Mouse (Mus musculus) testis, postnatal 10 days (tissue): ENCODE results near the gene Rai1.

Experiments
- DNase-seq: peaks from one replicate; pipeline ENCODE4 v3.0.0; 2021; ENCODE audit warnings: low spot score

The Rai1 gene

DNA sequence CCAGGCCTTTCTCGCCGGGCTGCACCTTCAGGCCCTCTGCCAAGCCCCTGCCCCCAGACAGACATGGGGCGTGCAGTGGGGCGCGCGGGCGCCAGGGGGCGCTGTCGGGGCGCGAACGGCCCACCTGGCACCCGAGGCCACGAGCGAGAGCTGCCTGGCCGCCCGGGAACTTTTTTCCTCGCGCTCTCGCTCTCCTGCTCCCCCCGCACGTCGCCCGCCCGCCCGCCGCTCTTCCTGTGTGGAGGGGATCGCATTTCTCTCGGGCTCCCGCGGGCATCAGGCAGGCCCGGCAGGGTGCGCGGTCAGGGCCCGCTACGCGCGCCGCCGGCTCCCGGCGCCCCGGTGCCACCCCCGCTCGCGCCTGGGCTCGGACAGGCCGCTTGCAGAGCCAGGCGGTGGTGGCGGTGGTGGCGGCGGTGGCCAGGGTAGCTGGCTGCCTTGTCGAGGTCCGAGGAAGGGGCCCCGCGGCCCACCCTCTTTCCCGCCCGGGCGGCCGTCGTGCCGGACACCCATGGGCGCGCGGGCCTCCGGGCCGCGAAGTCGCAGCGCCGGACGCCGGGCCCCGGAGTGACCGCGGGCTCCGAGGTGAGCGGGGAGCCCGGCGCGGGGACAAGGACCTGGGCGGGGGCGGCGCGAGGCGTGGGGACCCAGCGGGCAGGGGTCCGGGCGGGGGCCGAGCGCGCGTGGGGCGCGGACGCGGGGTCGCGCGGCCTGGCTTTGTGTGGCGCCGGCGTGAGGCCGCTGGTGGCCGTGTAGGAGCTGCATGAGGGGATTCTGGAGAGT, at the start of gene Rai1:
Gene Rai1, plus strand, starts transcription at position 204 of the 783 bp plus-strand sequence.
- peak; percentile 96 for DNase-seq

- no peak for DNase-seq
These were observed 48.3 kb upstream of the Rai1 start for GRCm38 (mm10) chr11:60056520-60056919.

- no peak for DNase-seq
These were observed 46.8 kb upstream of the Rai1 start for GRCm38 (mm10) chr11:60057987-60058386.

GRCm38 (mm10) chr11:60058441-60058840, 46.4 kb upstream of the Rai1 start:
- DNase-seq: no peak

- no peak for DNase-seq
These were observed 44.8 kb upstream of the Rai1 start for GRCm38 (mm10) chr11:60060026-60060425.

- no peak for DNase-seq
These were observed 43.3 kb upstream of the Rai1 start for GRCm38 (mm10) chr11:60061504-60062006.

DNA sequence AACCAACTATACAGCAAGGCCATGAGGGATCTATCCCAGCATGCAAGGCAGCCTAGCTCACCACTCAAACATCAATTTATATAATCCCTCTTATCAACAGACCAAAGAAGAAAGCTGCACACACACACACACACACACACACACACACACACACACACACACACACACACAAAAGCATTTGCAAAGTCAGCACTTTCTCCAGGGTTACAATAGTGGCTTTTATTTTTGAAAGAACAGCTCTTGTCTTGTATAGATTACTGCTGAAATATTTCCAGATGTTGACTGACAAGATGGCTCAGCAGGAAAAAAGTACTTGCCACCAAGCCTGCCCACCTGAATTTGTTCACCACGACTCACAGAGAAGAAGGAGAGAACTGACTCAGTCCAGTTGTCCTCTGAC, 39.5 kb upstream of the Rai1 start:
- DNase-seq: no peak

DNA sequence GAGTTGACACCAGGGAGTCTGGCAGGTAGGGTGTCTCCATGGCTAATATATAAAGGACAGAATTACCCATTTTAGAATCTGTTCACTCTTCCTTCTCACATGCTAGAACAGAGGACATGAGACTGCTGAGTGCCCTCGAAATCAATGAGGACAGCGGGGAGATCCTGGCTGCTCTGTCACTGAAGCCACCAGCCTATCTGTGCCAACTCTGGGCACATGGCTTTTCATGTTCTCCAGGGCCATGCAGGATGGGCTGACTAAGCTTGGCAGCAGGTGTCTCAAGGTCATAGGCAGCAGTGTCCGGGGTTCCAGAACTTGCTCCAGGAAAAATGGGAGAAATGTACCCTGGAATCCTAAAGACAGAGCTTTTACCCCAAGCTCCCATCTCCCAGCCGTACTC, 37.2 kb upstream of the Rai1 start:
- DNase-seq: no peak

GRCm38 (mm10) chr11:60068631-60069030, 36.2 kb upstream of the Rai1 start:
- no peak for DNase-seq

DNA sequence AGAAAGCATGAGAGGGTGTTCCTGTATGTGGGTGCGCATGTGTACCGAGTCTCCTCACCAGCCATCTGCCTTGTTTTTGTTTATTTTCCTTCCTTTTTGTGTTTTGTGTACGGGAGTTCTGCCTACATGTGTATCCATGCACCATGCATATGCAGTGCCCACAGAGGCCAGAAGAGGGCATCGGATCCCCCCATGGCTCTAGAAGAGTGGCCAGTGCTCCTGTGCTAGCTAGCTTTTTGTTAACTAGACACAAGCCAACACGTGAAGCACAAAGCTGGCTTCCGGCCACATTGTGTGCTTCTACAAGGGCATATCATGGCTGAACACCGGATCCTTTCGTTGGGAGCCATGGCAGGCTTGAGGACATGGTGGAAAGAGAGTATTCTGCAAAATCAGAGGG, 34.2 kb upstream of the Rai1 start:
- DNase-seq: peak; percentile 79

DNA sequence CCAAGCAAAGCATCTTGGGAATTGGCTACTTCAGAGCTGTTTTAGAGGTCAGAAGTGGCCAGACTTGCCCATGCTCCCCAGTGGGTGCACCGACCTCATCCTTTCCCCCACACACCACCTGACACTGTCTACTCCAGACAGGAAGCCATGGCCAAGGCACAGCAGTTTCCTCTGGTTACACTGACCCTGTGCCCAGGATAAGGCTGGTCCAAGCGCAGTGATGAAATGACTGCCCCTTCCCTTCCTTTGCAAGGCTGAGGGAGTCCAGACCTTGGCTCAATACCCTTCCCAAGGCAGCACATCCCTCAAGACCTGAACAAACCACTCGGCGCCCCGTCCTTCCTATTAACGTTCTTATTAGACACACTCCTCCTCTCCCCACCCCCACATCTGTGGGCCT, 33.6 kb upstream of the Rai1 start:
- DNase-seq: no peak

GRCm38 (mm10) chr11:60073121-60073520, 31.7 kb upstream of the Rai1 start:
- no peak for DNase-seq

GRCm38 (mm10) chr11:60073936-60074502, 30.8 kb upstream of the Rai1 start:
- no peak for DNase-seq

DNA sequence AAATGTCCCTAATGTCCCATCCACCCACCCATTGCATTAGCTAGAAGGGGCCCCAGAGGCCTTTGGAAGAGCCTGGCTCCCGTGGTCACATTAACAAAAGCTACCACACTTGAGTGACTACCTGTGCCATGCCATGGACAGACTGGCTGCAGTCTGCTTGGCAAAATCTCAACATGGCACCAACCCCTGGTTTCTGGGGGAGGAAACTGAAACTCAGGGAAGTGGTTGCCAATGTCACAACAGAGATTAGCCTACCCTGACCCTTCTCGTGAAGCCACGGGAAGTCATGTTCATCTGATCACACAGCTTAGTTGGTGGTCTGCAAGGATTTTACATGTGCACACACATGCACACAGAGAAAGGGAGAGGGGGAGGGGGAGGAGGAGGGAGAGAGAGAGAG, 28.6 kb upstream of the Rai1 start:
- DNase-seq: no peak

DNA sequence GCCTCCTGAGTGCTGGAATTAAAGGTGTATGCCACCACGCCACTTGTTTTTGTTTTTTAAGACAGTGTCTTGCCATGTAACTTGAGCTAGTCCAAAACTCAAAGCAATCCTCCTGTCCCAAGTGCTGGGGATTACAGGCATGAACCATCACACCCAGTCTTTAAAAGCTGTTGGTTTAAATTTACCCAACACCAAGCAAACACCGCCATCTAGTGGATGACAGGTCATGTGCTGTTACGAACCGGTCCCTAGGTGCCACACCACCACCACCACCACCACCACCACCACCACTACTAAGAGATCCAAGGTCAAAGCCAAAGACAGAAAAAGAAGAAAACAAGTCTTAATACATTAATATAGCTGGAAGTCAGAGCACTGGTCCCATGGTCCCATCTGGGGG, 28.0 kb upstream of the Rai1 start:
- peak; percentile 77 for DNase-seq

GRCm38 (mm10) chr11:60084589-60084988, 20.2 kb upstream of the Rai1 start:
- DNase-seq: peak; percentile 77

- DNase-seq: no peak
These were observed 18.1 kb upstream of the Rai1 start for GRCm38 (mm10) chr11:60086676-60087075.

GRCm38 (mm10) chr11:60088947-60089346, 15.9 kb upstream of the Rai1 start:
- no peak for DNase-seq

DNA sequence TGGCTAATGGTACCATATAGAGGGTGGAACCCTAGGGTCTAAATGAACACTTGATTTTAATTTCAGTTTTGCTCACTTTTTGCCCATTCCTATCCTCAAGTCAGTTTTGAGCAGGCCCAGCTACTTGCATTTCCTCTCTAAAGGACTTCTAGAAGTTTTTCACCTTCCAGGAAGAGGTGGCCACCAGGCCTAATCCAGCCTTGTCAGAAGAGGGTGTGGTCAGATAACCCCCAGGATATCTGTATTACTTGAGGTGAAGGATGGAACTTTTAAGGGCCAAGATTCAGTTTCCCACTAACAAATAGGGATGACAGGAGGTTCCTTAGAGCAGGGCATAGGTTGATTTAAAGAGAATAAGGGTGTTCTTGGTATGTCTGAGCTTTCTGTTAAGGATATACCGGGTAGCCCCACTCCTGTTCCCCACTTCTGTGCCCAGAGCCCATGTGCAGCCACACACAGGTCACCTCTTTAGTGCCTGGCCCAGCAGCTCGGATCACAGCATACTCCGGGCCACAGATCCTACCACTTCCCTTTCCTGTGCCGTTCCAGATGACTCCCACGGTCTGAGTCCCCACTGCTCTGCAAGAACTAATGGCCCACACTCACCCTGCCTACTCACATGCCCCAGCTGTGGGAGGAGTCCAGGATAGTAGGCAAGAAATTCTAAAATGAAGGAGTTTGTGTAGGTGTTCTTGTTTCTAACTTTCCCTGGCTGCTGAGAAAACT, 14.0 kb upstream of the Rai1 start:
- no peak for DNase-seq

GRCm38 (mm10) chr11:60091422-60091761, 13.4 kb upstream of the Rai1 start:
- no peak for DNase-seq

DNA sequence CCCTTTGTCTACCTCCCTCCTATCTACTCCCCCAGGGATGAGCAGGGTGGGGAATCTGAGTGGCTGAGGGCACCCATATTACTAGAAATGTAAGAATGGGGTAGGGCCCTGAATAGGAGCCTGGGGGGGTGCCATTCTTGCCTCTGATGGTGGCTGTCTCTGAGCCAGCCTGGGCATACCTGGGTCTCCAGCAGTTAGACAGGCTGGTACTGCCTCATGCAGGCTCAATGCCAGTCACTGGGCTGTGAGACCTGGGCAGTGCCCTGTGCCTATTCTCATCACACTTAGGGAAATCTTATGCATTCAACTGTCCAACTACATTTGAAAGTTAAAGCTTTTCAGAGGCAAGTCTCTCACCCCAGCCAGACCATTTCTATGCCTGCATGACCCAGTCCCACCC, 11.6 kb upstream of the Rai1 start:
- DNase-seq: no peak

DNA sequence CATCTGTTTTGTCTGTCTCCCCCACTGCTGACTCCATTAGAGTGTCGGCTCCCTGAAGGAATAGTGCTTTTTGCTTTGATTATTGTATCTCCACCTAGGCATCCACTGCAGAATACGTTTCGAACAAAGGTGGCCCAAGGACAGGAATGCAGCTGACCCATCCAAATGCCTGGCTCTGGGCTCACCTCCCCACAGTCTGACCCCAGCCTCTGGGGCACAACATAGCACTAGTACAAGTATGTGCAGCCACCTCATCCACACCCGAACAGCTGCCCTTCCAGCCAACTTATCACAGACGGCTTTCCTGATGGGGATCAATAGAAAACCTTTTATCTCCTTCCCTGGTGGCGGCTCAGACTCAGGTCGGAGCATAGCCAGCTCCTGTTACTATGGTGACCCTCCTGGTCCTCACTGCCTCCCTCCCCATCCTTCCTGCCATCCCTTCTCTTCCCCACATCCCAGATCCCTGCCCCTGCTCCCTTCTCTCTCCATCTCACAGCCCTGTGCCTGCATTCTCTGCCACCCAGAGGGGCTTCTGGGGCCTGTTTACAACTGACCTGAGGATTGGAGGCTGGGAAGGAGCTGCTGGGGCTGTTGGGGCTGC, 10.7 kb upstream of the Rai1 start:
- no peak for DNase-seq
